Mouse (Mus musculus) thymus, adult 2 months (tissue): Measurements from ENCODE around the gene Nup210l.

Experiments used
- CTCF ChIP-seq: fragments of 200-500 bp; IDR thresholded peaks from 2 replicates; pipeline ENCODE4 v1.5.1; 2012; ENCODE audit warnings: mild to moderate bottlenecking, control low read depth, low read length, moderate library complexity, borderline replicate concordance; ENCODE audit not compliant: control insufficient read depth, poor library complexity, insufficient read depth; ENCODE audit errors: extremely low read depth
- POLR2A ChIP-seq: fragments of 200-500 bp; IDR thresholded peaks from 2 replicates; pipeline ENCODE4 v1.6.1; 2012; ENCODE audit warnings: mild to moderate bottlenecking, low read length, control low read depth, moderate library complexity; ENCODE audit not compliant: control insufficient read depth, poor library complexity, insufficient read depth; ENCODE audit errors: extremely low read depth

- no peak for TF ChIP-seq CTCF
- no peak for TF ChIP-seq POLR2A
These were observed 108.8 kb downstream of the Nup210l start for GRCm38 (mm10) chr3:90212723-90213122.
